Mouse (Mus musculus) testis, postnatal 14 days (tissue): ENCODE measurements at regions not wholly inside any gene's neighbourhood (a gene's known extent, or its start where the extent isn't known, plus 50 kb on each side); places are given as distances from the start of the nearest gene placed in this dataset.

ENCODE experiments used
- DNase-seq: peaks from one replicate; pipeline ENCODE4 v3.0.0; 2021; ENCODE audit warnings: low spot score

DNA sequence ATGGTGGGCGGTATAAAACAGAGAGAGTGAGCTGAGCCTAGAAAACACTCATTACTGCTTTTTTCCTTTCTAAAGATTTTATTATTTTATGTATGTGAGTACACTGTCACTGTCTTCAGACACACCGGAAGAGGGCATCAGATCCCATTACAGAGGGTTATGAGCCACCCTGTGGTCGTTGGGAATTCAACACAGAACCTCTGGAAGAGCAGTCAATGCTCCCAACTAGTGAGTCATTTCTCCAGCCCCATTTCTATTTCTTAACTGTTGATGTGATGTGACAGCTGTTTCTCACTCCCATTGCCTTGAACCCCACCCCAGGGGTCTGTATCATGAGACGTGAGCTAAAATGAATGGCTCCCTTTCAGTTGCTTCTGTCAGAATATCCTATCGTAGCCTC lies 82.6 kb upstream of the Haao start:
- no peak for DNase-seq

DNA sequence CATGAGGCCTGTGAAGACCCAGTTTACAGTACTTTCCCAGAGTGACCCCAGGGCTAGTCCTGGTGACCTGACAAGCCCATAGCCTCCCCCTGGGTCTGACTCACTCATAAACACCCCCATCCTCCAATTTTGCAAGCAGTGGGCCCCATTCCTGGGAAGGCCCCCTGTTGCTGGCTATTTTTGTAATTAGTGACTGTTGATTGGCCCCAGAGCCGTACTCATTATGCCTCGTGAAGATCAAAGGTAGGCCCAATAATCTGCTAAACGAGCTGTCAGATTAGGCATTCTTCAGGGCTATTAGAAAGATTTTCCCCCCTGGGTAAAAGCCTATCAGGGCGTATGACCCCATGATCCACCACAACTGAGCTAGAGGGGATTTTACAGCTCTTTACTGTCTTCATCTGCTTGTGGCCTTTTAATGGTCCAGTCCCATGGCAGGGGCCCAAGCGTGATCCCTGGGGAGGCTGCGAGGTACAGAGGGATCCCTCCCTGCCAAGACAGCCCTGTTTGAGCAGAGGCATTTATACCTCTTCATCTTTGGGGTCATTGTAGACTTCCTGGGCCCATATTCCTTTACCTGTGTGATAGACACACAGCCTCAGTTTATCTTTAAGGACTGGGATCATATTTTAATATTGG lies 80.1 kb upstream of the Haao start:
- DNase-seq = peak; percentile 43

DNA sequence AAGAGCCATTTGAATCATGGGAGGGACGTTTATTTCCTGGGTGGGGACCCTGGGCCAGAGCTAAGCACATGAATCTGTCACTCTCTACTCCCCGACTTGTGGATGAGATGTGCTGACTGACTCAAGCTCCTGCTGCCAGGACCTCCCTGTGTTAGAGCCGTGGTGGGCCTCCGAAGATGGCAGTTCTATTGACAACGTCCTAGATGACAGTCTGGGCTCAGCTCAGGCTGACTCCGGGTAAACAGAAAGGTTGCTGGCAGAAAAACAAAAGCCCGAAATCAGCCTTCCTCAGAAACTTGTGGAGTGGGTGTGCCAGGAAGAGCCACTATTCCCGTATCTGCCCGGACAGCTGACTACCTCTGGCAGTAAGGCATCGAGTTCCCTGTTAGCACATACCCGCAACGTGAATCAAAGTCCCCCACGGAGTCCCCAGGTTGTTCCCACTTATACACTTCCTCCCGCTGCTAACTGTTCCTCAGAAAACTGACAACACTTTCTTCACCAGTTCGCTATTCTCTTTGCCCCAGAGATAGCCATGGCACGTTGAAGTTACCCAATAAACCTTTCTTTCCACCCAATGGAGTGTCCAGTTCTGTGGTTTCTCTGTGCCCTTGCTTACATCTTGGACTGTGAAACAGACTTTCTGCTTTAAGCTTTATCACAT lies 76.6 kb upstream of the Haao start:
- no peak for DNase-seq

DNA sequence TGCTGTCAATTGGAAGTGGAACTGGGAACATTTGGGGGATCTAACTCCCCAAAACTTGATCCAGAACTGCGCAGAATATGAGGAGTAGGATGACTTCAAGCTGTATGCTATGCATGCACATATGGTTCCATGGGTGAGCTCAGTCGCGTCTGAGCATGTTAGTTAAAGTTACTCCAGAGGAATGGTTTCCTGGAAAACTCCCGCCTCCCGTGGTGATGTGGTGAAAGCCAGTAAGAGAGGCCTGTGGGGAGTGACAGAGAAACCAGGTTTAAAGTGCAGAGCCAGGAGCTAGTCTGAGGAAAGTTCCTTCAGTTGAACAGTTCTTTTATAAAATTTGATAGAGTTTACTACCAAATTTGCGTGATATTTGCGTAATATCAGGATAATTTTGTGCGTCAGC lies 73.1 kb upstream of the Haao start:
- no peak for DNase-seq

DNA sequence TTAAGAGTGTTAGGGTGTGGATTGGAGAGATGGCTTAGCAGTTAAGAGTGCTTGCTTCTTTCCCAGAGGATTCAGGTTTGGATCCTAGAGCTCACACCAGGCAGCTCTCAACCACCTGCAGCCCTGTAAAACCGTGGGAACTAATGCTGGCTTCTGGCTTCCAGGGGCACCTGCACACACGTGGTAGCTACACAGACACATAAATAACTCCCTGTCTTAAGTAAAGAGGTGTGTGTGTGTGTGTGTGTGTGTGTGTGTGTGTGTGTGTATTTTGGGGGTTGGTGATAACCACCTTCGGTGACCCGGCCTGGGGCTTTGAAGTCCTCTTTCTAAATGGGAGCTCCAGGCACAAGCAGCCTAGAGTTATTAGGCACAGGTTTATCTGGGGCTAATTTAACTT lies 72.5 kb upstream of the Haao start:
- DNase-seq = no peak

DNA sequence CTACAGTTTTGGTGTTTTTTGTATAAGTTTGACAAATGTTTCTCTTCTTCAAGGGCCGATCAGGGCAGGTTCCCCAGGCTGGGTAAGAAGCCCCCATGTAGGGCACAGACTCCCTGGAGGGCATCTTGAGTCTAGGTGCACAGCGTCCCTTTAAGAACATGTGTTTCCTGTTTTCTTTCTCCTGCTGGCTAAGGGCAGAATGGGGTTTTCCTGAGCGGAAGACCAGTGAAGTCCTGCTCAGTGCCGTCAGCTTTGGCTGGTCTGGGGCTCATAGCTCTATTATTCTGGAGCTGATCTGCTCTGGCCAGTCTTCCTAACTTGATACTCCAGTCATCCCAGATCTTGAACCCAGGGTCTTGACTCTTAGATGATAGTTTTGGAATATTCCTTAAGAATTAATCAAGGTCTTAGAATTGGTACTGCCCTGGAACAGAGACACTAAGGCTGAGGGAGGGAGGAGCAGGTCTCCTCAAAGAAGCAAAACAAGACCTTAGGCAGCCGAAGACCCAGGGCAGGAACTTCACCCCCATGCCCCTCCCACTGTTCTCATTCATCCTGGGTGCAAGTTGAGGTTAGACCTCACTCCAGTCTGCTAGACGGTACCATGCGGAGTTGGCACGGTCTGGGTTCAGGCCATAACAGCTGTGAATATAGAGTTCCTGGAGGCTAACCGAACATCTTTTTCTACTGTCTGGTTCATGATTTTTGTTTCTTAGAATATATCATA lies 70.8 kb upstream of the Haao start:
- DNase-seq = no peak

DNA sequence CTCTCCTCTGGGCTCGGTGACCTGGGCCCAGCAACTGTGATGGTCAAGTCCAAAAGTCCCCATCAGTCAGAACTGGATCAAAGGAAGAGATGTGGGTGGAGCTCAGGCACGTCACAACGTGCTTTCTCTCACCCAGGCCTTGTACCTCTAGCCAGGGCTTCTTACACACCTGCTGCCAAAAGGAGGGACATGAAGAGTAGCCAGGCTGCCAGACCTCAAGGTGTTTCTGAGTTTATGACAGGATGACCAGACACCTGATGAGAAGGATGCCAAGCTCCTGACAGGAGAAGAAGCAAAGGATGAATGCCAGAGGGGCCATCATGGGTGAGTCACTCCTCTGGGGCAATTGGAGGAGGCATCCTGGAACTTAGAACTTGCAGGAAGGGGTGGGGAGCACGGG lies 70.0 kb upstream of the Haao start:
- no peak for DNase-seq

DNA sequence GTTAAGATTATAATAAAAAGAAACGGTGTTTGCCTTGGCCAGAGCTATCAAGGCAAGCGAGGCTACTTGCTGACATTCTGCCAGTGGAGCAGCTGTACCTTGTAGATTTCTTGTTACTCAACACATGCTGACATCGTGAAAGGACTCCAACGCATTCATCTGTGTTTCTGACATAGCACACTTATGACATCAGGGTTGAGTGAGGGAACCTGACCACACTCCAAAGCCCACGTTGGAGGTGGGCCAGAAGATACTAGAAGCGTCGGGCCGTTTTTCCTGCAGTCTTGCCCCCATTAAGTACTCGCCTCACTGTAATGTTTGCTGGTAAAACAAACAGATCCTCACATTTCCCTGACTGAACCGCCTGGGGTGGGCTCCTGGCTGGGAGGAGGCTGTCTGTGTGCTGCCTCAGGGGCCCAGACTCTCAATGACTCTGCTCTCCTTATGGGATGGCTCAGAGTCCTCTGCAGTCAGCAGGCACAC lies 69.0 kb upstream of the Haao start:
- no peak for DNase-seq

DNA sequence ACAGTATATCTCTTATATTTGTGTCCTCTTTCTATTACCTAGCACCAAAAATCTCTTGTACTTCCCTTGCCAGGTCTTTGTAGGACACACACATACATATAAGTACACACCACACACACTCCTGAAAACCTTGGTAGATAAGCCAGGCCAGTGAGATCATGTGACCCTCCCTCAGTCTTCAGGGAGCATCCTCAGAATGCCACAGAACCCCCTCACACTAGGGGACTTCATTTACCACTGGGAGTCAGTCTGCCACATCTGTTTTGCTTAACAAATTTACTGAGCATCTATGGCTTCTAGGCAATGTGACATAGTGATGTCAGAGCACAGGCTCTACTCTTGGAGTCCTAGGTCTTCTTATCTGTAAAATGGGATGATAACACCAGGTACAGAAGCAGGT lies 67.3 kb upstream of the Haao start:
- DNase-seq = no peak

DNA sequence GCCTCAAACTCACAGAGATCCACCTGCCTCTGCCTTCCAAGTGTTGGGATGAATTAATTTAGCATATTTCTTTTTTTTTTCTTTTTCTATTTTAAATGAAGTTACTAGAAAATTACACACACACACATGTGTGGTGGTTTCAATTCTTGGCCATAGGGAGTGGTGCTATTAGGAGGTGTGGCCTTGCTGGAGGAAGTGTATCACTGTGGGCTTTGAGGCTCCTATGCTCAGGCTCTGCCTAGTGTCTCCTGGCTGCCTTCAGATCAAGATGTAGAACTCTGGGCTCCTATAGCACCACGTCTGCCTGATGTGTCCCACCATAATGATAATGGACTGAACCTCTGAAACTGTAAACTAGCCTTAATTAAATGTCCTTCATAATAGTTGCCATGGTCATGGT lies 66.8 kb upstream of the Haao start:
- DNase-seq = no peak

DNA sequence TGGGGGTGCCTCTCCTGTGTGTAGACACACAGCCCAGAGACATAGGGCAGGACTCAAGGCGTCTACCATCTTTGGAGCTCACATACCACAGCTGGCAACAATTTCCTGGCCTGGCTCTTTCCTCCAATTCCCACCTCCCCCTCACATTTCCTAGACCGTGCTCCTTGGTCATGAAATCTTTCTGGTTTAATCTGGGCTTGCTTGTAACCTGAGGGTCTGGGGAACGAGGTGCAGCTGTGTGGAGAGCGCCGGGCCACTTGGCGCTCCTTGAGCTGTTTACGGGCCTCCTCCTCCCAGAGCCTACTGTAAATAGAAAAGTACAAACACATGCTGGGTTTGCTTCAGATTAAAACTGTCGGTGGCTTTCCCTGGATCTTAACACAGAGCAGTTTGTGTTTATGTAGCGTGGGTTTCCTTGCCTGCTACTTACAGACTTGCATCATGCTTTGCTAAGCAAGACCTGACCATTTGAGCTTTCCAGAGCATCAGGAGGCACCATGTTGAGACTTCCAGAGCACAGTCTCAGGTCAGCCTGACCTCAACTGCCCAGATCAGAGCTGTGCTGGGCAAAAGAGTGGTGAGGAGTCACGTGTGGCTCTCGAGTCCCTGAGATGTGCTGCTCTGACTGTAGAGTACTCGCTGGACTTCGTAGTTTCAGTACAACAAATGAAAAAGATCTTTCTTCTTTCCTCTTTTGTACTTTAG lies 66.1 kb upstream of the Haao start:
- DNase-seq = no peak

DNA sequence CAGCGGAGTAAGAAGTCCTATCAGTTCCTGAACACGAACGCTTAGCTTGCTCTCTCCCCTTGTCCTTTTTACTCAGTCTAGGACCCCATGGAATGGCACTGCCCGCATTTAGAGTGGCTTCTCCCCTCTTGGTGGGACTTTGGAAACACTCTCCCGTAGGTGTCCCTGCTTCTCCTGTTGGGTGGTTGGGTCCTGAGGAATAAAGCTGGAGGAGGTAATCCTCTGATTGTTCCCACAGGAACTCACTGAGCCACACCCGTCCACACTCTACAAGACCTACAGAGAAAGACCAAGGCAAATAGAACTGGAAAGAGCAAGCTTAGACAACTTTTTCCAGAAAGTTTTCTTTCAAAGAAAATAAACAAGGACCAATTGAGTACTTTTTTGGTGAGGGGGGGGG lies 64.7 kb upstream of the Haao start:
- no peak for DNase-seq

DNA sequence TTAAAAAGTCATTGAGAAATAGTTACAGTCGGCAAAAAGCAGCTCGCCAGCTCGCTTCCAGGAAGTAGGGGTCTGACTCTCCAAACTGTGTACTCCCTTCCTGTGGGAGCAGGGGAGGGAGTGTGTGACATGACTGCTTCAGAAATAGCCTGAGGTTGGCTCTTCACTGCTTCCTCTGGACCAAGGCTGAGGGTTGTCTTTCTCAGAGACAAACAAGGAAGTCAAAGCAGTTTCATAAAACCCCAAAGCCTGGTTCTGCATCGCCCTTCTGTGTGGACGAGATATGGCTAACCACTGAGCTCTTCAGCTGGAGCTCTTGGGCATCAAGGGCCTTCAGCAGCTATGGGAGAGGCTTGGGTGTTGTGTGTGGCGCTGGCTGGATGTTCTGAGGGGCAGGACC lies 61.0 kb upstream of the Haao start:
- DNase-seq = no peak

DNA sequence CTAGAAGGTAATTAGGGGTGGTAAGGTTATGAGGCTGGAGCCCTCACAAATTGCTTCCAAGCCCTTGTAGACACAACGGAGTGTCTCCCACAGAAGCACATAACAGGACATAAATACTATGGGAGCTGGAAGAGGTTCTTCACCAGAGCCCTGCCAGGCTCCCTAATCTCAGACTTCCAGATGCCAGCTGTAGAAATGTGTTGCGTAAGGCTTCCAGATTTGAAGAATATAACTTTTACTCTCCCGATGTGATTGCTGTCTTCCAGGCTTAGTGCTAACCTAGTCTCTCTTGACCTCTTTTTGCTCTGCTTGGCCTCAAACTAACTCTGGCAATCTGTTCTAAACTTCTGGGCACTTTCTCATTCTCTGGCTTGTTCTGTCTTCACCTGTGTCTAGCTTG lies 59.8 kb upstream of the Haao start:
- DNase-seq = no peak

DNA sequence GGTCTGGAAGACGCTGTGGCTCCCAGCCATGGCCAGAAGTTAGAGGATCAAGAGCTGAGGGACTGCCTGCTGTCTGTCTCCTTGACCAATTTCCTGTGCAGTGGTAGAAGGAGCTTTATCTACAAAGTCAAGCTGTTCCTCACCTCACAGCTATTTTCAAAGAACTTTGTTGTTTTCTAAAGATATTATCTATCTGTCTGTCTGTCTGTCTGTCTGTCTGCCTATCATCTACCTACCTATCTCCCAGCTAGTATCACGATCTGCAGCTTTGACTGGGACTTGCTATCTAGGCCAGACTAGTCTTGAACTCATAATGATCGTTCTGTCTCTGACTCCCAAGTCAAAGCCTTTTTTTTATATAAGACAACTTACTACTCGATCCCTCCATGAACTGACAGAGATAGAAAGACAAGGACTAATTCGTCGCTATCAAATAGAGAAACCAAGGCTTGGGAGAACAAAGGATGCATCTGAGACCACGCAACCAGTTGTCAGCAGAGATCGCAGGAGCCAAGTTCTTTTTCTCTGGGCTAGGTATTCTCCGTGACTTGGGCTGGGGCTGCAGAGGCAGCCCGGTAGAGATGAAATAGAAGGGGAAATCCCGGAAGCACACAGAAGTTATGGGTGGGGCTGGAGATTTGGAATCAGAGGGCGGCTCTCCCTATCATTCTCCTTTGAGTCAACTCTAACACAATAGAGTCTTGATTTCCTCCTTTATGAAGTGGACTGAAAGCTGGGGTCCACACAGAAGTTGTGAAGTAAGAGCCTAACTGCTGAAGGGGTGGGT lies 59.2 kb upstream of the Haao start:
- no peak for DNase-seq

DNA sequence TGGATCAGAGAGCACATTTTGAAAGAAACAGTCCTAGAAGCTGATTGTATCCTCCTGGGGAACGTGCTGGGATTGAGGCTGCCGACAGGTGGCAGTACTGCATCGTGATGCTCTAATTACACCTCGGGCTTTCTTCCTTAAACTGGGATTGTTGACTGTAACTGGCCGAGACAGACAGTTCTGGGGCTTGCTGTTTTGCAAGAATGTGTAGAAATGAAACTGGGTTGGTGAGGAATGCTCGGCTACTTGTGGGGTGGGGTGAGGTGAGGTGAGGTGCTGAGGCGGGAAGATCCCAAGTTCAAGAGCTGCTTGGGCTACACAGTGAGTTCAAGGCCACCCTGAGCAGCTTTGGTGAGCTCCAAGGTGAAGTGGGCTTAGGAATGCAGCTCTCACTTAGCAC lies 55.7 kb upstream of the Haao start:
- peak; percentile 27 for DNase-seq

DNA sequence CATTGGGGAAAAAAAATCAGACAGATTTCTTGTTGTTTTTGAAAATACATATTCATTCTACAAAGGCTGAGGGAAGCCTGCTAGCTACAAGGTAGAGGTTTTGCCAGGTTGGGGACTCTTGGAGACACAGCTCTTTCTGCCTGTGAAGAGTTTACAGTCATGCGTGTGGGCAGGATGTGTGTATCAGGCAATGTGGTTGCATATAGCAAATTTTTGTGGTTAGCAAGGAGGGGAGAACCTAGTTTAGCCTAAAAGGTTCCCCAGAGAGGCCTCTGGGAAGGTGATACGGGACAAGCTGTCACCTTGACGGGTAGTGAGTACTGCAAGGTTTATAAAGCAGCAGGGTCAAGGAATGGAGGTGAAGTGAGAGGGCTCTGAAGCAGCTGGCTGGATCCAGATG lies 54.8 kb upstream of the Haao start:
- DNase-seq = no peak

DNA sequence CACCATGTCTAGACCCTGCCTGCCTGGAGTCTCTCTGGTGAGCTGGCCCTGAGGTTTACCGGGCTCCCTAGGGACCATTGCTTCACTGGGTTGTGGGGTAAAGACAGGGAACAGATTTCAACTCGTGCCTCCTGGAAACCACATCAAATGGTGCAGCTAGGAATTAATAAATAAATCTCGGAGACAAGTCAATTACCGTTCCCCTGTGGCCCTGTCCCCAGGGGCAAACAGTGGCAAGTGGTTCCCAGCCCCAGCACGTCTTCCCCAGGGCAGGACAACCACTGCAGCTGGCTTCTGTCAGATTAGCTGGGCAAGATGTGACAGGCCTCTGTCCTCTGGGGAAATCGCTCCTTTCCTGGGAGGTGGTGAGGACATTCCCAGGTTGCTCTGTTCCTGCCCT lies 54.3 kb upstream of the Haao start:
- no peak for DNase-seq

DNA sequence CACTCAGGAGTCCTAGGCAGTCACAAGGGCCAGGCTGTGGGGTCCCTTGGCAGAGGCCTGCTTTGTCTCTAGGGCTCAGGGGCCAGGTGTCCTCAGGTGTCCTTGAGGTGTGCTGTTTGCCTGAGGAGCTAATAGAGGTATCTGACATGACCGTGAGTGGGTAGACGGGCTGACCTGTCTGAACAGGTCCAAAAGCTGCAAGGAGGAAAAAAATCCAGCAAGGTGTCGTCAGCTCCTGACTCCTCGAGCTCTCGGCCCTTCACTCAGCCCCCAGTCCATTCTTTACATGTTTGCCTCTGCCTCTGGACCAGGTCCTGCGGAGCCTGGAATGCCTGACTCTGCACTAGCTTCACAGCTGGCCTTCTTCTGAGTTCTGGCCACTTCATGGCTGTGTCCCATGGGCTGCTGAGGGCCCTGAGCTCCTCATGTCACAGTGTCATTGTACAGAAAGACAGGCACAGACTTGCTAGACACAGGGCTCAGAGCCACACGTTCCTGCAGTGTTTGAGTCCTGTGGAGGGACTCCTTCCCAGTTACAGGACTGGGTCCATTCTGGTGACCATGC lies 51.9 kb upstream of the Haao start:
- no peak for DNase-seq

DNA sequence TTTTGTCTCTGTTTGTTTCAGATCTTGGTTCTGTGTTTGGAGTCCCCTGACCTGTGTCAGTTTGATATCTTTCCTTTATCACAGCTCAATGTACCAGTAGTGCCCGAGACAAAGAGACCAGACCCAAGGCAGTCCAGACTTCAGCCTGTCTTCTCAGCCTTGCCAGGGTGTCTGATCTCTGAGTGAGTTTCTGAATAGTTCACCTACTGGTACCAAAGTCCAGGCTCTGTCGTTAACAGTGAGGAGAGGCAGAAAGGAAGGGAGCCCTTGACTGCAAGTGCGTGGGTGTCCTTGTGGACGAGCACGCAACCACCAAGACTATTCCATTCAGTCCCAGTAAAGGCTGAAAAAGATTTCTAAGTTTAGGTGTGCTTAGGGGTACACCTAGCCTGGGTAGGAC lies 50.8 kb upstream of the Haao start:
- no peak for DNase-seq
